Mouse (Mus musculus) cerebellum, adult 9-10 months (tissue): ENCODE results near the gene Ppcs.

Experiments
- DNase-seq: peaks from one replicate; pipeline ENCODE4 v3.0.0; 2022

The Ppcs gene

GRCm38 (mm10) chr4:119417270-119417669 is 5.0 kb downstream of the Ppcs start:
- no peak for DNase-seq

DNA sequence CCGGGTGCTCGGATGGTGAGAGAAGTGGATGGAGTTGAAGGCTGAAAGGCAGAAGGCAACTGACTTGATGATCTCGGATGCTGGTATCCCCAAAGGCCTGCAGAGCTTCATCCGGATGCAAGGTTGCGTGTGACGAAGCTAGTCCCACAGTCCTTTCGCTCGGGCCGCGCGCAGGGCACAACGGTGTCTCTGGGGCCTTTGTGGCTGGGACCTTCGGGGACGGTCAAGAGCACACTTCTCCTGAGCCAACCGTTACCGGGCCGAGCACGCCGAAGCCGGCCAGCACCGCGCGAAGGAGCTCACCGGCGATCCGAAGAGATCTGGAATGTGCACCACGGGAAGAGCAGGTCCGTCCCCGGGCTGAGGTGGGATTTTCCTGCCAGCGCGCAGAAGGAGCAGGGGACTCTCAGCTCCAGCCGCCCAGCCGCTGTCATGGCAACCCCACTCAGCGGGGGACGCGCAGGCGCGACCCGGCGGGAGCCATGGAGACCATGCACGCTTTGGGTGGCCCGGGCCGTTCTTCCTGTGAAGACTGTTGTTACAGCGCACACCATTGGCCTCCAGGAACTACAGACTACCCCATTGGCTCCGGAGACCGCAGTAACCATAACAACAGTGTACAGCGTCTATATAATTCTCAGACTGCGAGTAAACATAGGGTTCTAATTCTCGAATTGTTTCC is 7.0 kb downstream of the Ppcs start, which contains the start of gene Ccdc30:
Gene Ccdc30 (minus strand): TSS at position 450 of the 682 bp plus-strand sequence.
- peak; percentile 90 for DNase-seq

- no peak for DNase-seq
Observed at GRCm38 (mm10) chr4:119412791-119413190, 9.4 kb downstream of the Ppcs start.

DNA sequence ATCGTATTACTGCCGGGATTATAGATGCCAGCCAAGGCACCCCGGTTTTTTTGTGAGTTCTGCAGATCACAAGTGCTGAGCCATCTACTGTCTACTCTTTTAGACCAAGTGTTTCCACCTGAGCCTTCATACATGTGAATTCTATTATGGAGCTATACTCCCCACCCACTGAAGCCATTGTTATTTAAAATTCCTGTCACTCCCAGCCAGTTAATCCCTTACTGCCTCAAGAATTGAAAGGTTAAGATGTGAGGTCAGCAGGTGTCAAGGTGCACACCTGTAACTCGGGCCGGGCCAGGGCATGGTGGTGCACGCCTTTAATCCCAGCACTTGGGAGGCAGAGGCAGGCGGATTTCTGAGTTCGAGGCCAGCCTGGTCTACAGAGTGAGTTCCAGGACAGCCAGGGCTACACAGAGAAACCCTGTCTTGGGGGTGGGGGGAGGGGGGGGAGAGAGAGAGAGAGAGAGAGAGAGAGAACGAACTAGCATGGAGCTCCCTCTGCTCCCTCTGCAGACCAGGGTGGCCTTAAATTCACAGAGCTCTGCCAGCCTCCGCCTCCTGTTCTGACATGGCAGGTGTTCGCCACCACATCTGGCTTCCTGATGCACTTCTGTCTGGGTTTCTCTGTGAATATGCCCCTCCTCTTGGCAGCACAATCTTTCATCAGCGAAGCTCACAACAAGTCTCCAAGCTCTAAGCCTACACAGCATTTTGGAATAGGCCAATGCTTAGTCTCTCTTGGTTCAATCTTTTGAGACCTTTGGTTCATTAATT is 10.2 kb downstream of the Ppcs start:
- DNase-seq, result no peak

DNA sequence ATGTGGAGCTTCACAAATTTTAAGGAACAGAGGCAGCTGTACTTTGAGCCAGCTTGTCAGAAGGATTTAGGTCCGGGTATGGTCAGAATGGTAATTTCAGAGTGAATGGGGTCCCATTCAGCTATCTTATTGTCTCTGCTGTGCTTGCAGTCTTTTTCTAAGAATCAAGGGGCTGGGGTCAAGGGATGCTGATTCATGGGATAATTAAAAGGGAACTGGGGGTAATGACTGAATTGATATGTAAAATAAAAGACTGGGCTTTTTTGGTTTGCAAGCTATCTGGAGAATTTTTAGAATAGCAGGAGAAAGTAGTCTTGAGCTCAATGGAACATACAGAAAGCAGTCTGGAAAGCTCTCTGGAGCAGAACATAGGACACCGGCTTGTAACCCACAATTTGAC is 18.8 kb downstream of the Ppcs start:
- no peak for DNase-seq

GRCm38 (mm10) chr4:119400896-119401295 is 21.3 kb downstream of the Ppcs start:
- DNase-seq, result no peak

- DNase-seq, result peak; percentile 81
Observed at GRCm38 (mm10) chr4:119398751-119399150, 23.5 kb downstream of the Ppcs start.

DNA sequence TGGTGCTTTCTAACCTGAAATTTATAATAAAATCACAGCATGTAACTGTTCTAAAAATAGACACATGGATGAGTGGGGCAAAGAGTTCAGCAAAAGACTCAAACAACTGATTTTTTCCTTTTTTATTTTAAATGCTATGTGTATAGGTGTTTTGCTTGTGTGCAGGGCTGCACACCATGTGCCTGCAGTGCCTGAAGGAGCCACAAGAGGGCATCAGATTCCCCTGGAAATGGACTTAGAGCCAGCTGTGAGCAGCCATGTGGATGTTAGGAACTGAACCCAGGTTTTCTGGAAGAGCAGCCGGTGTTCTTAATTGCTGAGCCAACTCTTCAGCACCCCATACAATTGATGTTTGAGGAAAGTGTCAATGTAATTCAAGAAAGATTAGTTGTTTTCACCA is 31.9 kb downstream of the Ppcs start:
- no peak for DNase-seq

DNA sequence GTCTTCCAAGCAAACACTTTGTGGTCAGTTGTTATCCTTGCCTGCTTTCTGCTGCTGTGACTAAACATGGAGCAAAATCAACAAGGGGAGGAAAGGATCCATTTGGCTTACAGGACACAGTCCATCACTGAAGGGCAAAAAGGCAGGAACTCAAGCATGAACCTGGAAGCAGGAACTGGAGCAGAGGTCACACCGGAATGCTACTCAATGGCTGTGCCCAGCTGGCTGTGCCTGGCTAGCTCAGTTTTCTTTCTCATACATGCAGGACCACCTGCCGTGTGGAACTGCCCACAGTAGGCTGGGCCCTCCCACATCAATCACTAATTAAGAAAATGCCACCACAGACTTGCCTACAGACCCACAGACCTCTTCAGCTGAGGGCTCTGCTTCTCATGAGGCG is 33.0 kb downstream of the Ppcs start:
- DNase-seq, result no peak

- no peak for DNase-seq
Observed at GRCm38 (mm10) chr4:119381471-119382190, 40.6 kb downstream of the Ppcs start.

- DNase-seq, result no peak
Observed at GRCm38 (mm10) chr4:119369460-119369859, 52.8 kb downstream of the Ppcs start.
